Mouse (Mus musculus): ENCODE measurements at regions not wholly inside any gene's neighbourhood (a gene's known extent, or its start where the extent isn't known, plus 50 kb on each side); places are given as distances from the start of the nearest gene placed in this dataset.

DNA sequence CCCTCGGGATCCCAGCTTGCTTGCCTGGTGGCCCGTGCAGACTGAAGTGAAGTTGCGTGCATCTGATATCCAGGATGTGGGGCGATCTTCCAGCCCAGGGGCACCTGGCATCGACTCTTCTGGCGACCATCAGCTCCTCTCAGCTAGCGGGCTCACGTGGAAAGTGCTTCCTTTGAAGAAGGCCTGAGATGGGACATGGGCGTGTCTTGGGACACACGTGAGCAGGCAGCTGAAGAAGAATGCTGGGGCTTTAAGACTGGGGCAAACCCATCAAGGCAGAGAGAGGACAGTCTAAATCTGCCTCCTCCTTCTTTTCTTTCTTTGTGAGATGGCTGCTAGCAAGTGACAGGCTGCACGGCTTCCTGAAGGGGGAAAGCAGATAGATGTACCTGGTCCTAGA lies 142.3 kb upstream of the Mrps10 start:
- no peak for TF ChIP-seq POLR2A (IDR thresholded peaks at IDR 0.05; ENCODE audit: low read depth, low read length)
- TF ChIP-seq CTCF (conservative IDR thresholded peaks at IDR 0.05; ENCODE audit: insufficient read depth, insufficient read length, low read depth, low read length), result no peak
- Histone ChIP-seq H3K36me3 (ENCODE audit: control insufficient read depth, insufficient read depth, low read length) (no peaks in the 10 kb centered on the region), H3K4me1 (ENCODE audit: control insufficient read depth, insufficient read depth, low read length) (no peaks in the 10 kb centered on the region), H3K27me3 (replicated peaks; ENCODE audit: control insufficient read depth, insufficient read depth, low read length) (no peaks in the 10 kb centered on the region), H3K27ac (ENCODE audit: insufficient read depth, low read depth, low read length) (no peak overlapping the region), H3K4me3 (ENCODE audit: insufficient read depth, low read depth, low read length) (no peak overlapping the region)
- 58% methylated on average over 11 of the region's 11 CpGs for WGBS
- no peak for DNase-seq

DNA sequence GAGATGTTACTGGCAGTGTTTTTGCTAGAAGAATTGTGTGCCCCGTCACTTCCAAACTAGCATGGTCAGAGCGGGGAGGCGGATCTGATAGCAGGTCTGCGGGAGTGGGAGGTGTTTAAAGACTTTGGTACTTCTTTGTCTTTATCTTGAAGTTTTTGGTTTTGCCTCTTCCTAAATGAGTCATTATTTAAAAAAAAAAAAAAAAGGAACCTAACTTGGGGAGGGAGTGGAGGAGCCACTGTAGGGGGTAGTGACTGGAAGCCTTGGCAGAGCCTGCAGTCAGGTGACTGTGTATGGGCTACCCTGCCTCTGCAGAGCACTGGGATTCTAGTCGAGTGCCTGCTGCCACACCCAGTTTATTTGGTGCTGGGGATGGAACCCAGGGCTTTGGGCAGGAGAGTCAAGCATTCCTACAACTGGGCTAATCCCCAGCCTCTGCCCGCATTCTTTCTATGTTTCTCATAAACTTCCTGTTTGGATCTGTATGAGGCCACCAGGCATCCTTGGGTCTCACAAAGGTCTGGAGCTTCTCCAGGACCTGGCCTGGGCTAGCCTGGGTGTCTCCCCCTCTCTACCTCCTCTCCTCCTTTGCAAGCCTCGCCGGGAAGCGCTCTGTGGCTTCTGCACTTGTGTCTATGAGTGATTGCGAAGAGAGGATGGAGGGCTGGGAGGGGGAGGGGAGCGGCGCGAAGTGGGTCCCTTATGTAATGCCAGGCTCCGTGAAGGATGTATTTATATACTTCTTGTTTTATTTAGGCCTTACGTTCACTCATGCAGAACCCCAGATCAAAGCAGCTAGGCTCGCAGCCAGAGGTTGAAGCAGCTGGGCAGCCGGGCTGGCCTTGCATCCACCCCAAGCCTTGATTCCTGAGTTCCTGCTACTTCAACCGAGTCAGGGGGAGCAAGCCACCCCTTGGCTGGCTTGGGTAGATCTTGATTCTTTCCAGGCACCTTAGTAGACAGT lies 143.1 kb upstream of the Mrps10 start:
- no peak overlapping the region for H3K27ac ChIP-seq (ENCODE audit: insufficient read depth, low read depth, low read length)
- H3K36me3 ChIP-seq (ENCODE audit: control insufficient read depth, insufficient read depth, low read length), result no peaks in the 10 kb centered on the region
- H3K4me1 ChIP-seq (ENCODE audit: control insufficient read depth, insufficient read depth, low read length), result no peaks in the 10 kb centered on the region
- TF ChIP-seq POLR2A (IDR thresholded peaks at IDR 0.05; ENCODE audit: low read depth, low read length), result no peak
- no peak for TF ChIP-seq CTCF (conservative IDR thresholded peaks at IDR 0.05; ENCODE audit: insufficient read depth, insufficient read length, low read depth, low read length)
- 45% methylated on average over 18 of the region's 18 CpGs for WGBS
- peak; percentile 22 for DNase-seq
- no peaks in the 10 kb centered on the region for H3K27me3 ChIP-seq (replicated peaks; ENCODE audit: control insufficient read depth, insufficient read depth, low read length)
- H3K4me3 ChIP-seq (ENCODE audit: insufficient read depth, low read depth, low read length), result no peak overlapping the region

DNA sequence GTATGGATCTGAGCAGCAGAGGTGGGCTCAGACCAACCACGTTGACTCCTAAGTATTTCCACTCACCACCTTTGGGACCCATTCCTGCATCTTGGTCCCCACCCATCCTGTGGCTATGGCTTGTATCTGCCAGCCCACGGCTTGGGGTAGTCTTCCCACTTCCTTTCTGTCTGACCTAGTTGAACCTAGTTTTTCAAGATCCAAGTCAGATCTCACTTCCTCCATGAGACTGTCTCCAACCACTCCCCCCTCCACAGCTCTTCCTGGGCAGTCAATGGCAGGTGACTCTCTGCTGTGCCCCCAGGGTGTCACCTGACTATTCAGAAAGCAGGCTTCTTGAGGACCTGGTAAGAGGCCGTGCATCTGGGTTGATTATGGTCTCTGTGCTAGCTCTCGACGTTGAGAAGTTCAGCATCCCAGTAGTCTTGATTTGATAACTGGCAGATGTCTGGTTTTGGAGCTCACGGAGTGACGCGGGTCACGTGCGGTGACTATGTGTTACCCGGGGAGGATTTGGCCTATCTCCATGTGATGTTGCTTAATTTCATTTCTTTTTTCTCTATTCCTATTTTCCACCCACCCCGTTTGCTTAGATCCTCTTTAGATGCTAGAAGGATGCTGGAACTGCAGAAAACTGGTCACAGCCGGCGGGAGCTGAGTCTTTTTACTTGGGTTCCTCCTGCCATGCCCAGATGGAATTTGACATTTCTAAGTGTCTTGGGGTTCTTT lies 147.5 kb upstream of the Mrps10 start:
- no peaks in the 10 kb centered on the region for H3K36me3 ChIP-seq (ENCODE audit: control insufficient read depth, insufficient read depth, low read length)
- H3K27me3 ChIP-seq (replicated peaks; ENCODE audit: control insufficient read depth, insufficient read depth, low read length), result no peaks in the 10 kb centered on the region
- WGBS, result 88% methylated on average over 14 of the region's 14 CpGs
- no peak for TF ChIP-seq POLR2A (IDR thresholded peaks at IDR 0.05; ENCODE audit: low read depth, low read length)
- no peak for TF ChIP-seq CTCF (conservative IDR thresholded peaks at IDR 0.05; ENCODE audit: insufficient read depth, insufficient read length, low read depth, low read length)
- H3K4me1 ChIP-seq (ENCODE audit: control insufficient read depth, insufficient read depth, low read length), result no peaks in the 10 kb centered on the region
- DNase-seq, result peak; percentile 17
- H3K4me3 ChIP-seq (ENCODE audit: insufficient read depth, low read depth, low read length), result no peak overlapping the region
- H3K27ac ChIP-seq (ENCODE audit: insufficient read depth, low read depth, low read length), result no peak overlapping the region

- no peak for DNase-seq
- no peak overlapping the region for H3K27ac ChIP-seq (ENCODE audit: insufficient read depth, low read depth, low read length)
- no peak for TF ChIP-seq CTCF (conservative IDR thresholded peaks at IDR 0.05; ENCODE audit: insufficient read depth, insufficient read length, low read depth, low read length)
- TF ChIP-seq POLR2A (IDR thresholded peaks at IDR 0.05; ENCODE audit: low read depth, low read length), result no peak
- H3K36me3 ChIP-seq (ENCODE audit: control insufficient read depth, insufficient read depth, low read length), result no peaks in the 10 kb centered on the region
- no peak overlapping the region for H3K4me3 ChIP-seq (ENCODE audit: insufficient read depth, low read depth, low read length)
- H3K27me3 ChIP-seq (replicated peaks; ENCODE audit: control insufficient read depth, insufficient read depth, low read length), result no peaks in the 10 kb centered on the region
- no peaks in the 10 kb centered on the region for H3K4me1 ChIP-seq (ENCODE audit: control insufficient read depth, insufficient read depth, low read length)
- WGBS, result 93% methylated on average over 2 of the region's 2 CpGs
These were observed 148.8 kb upstream of the Mrps10 start for GRCm38 (mm10) chr17:47219846-47220245.

DNA sequence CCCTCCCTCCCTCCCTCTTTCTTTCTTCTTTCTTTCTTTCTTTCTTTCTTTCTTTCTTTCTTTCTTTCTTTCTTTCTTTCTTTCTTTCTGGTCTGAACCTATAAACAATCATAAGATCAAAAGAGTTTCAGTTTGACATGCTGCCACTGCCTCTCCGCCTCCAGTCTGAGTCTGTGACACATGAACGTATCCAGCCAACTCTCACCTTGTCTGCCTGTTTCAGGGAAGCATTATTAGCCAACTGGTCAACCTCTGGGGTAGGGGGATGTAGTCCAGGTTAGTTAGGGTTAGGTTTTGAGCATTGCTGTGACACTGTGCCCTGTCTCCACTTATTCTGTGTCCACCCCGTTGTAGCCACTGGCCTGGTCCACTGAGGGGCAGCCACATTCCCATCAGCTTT lies 152.2 kb upstream of the Mrps10 start:
- H3K4me1 ChIP-seq (ENCODE audit: control insufficient read depth, insufficient read depth, low read length), result no peaks in the 10 kb centered on the region
- H3K36me3 ChIP-seq (ENCODE audit: control insufficient read depth, insufficient read depth, low read length), result no peaks in the 10 kb centered on the region
- H3K4me3 ChIP-seq (ENCODE audit: insufficient read depth, low read depth, low read length), result no peak overlapping the region
- no peak for TF ChIP-seq CTCF (conservative IDR thresholded peaks at IDR 0.05; ENCODE audit: insufficient read depth, insufficient read length, low read depth, low read length)
- TF ChIP-seq POLR2A (IDR thresholded peaks at IDR 0.05; ENCODE audit: low read depth, low read length), result no peak
- WGBS, result 85% methylated on average over 3 of the region's 3 CpGs
- DNase-seq, result no peak
- no peaks in the 10 kb centered on the region for H3K27me3 ChIP-seq (replicated peaks; ENCODE audit: control insufficient read depth, insufficient read depth, low read length)
- H3K27ac ChIP-seq (ENCODE audit: insufficient read depth, low read depth, low read length), result no peak overlapping the region

DNA sequence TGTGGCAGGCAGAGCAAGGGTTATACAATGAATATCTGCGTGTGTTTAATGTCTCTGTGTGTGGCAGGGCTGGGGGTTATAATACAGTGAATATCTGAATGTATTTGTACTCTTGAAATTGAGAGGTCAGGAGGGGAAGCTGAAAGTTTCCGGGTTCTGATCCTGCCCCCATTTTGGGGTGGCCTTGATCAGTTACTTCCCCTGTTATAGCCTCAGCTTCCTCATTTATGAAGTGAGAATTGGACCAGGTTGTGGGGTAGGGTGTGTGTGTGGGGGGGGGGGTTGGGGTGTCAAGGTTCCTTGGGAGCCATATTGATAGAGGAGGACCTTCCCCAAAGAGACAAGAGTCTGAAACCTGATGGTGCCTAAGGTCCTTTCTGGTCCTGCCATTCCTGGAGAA lies 152.8 kb upstream of the Mrps10 start:
- Histone ChIP-seq H3K36me3 (ENCODE audit: control insufficient read depth, insufficient read depth, low read length) (no peaks in the 10 kb centered on the region), H3K27me3 (replicated peaks; ENCODE audit: control insufficient read depth, insufficient read depth, low read length) (no peaks in the 10 kb centered on the region), H3K4me3 (ENCODE audit: insufficient read depth, low read depth, low read length) (no peak overlapping the region), H3K4me1 (ENCODE audit: control insufficient read depth, insufficient read depth, low read length) (no peaks in the 10 kb centered on the region), H3K27ac (ENCODE audit: insufficient read depth, low read depth, low read length) (no peak overlapping the region)
- no peak for TF ChIP-seq CTCF (conservative IDR thresholded peaks at IDR 0.05; ENCODE audit: insufficient read depth, insufficient read length, low read depth, low read length)
- TF ChIP-seq POLR2A (IDR thresholded peaks at IDR 0.05; ENCODE audit: low read depth, low read length), result no peak
- no peak for DNase-seq
- 90% methylated on average over 2 of the region's 2 CpGs for WGBS

DNA sequence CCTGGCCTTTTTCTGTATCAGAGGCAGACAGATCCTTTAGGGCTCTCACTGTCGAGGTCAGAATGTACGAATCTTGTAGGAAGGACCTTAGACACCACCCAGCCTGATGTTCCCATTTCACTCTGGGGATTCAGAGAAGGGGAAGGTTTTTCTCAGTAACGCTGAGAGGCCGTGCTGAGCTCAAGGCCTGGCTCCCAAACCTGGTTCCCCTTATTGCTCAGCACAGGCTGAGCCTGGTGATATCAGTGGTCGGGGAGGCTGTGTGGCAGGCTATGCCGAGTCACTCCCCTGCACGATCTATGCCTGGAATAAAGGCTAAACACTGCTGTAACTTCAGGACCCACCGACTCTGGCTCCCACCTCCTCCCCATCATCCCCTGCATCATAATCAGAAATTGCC lies 154.6 kb upstream of the Mrps10 start:
- H3K36me3 ChIP-seq (ENCODE audit: control insufficient read depth, insufficient read depth, low read length), result no peaks in the 10 kb centered on the region
- no peak overlapping the region for H3K4me3 ChIP-seq (ENCODE audit: insufficient read depth, low read depth, low read length)
- TF ChIP-seq CTCF (conservative IDR thresholded peaks at IDR 0.05; ENCODE audit: insufficient read depth, insufficient read length, low read depth, low read length), result no peak
- TF ChIP-seq POLR2A (IDR thresholded peaks at IDR 0.05; ENCODE audit: low read depth, low read length), result no peak
- 88% methylated on average over 8 of the region's 8 CpGs for WGBS
- DNase-seq, result peak; percentile 13
- H3K27ac ChIP-seq (ENCODE audit: insufficient read depth, low read depth, low read length), result no peak overlapping the region
- H3K27me3 ChIP-seq (replicated peaks; ENCODE audit: control insufficient read depth, insufficient read depth, low read length), result no peaks in the 10 kb centered on the region
- H3K4me1 ChIP-seq (ENCODE audit: control insufficient read depth, insufficient read depth, low read length), result no peaks in the 10 kb centered on the region

All from kidney, adult 2 months (tissue).